Mouse (Mus musculus) kidney, postnatal 25 days (tissue): ENCODE results near the gene Emilin1.
"Not testable (repeated sequence)": the region's sequence is repeated elsewhere in the genome, so short reads cannot be mapped to it uniquely, and the experiment has no call there.

Source experiments
- DNase-seq, 2 experiments: peaks; one replicate each; pipeline ENCODE4 v3.0.0; 2021; ENCODE audit warnings: mixed read lengths in 2 of 2

Gene Emilin1

GRCm38 (mm10) chr5:30913060-30913841, at the start of gene Emilin1:
Gene Emilin1 (plus strand): TSS chr5:30913402.
- peak; percentile 63 to 82 for DNase-seq

- DNase-seq, result no peak
Observed at GRCm38 (mm10) chr5:30863852-30864251, 49.4 kb upstream of the Emilin1 start.

- no peak for DNase-seq
Observed at GRCm38 (mm10) chr5:30864322-30864721, 48.9 kb upstream of the Emilin1 start.

- DNase-seq, result no peak
Observed at GRCm38 (mm10) chr5:30866871-30867270, 46.3 kb upstream of the Emilin1 start.

- DNase-seq, result no peak
Observed at GRCm38 (mm10) chr5:30867712-30868111, 45.5 kb upstream of the Emilin1 start, which contains the start of gene Tmem214. Gene Tmem214 (plus strand): TSS chr5:30868012.

GRCm38 (mm10) chr5:30868981-30869380, 44.2 kb upstream of the Emilin1 start:
- peak in 1 of 2 experiments; percentile 40 for DNase-seq

GRCm38 (mm10) chr5:30869405-30870130, 43.6 kb upstream of the Emilin1 start:
- DNase-seq, result peak; percentile 93 to 95

GRCm38 (mm10) chr5:30870131-30870406, 43.1 kb upstream of the Emilin1 start:
- no peak for DNase-seq

GRCm38 (mm10) chr5:30872574-30872973, 40.6 kb upstream of the Emilin1 start:
- DNase-seq, result no peak

- DNase-seq, result no peak
Observed at GRCm38 (mm10) chr5:30874365-30874764, 38.8 kb upstream of the Emilin1 start.

- DNase-seq, result no peak
Observed at GRCm38 (mm10) chr5:30878616-30879015, 34.6 kb upstream of the Emilin1 start.

- no peak for DNase-seq
Observed at GRCm38 (mm10) chr5:30879347-30879943, 33.8 kb upstream of the Emilin1 start.

GRCm38 (mm10) chr5:30881839-30882238, 31.4 kb upstream of the Emilin1 start:
- not testable (repeated sequence) for DNase-seq

GRCm38 (mm10) chr5:30886209-30886608, 27.0 kb upstream of the Emilin1 start:
- DNase-seq, result no peak

- no peak for DNase-seq
Observed at GRCm38 (mm10) chr5:30886731-30887130, 26.5 kb upstream of the Emilin1 start.

- DNase-seq, result peak; percentile 70 to 88
Observed at GRCm38 (mm10) chr5:30887331-30887761, 25.9 kb upstream of the Emilin1 start.

- DNase-seq, result peak; percentile 93 to 97
Observed at GRCm38 (mm10) chr5:30887858-30888336, 25.3 kb upstream of the Emilin1 start.

GRCm38 (mm10) chr5:30888337-30889087, 24.7 kb upstream of the Emilin1 start, which contains the start of gene Agbl5:
Gene Agbl5 (plus strand): TSS chr5:30888694.
- peak; percentile 96 to 98 for DNase-seq

GRCm38 (mm10) chr5:30889088-30889754, 24.0 kb upstream of the Emilin1 start:
- no peak for DNase-seq

- no peak for DNase-seq
Observed at GRCm38 (mm10) chr5:30890375-30890774, 22.8 kb upstream of the Emilin1 start.

GRCm38 (mm10) chr5:30901860-30902259, 11.3 kb upstream of the Emilin1 start:
- DNase-seq, result no peak
